In genomic region chr16:31905891-31906825, GRCm38 (mm10) we compare ENCODE assay signal across 8 mouse cellular contexts. TPM values are rescaled to one million over a fixed set of nuclear protein-coding genes. Genes with fewer than 3 reads are reported as not detected.
DNase-seq lines count a peak whose midpoint lies in the region; ATAC-seq and TF ChIP-seq lines count a peak whose summit lies in the region.

No protein-coding gene starts in this region.

- intact Hi-C loops in heart, postnatal 36 days (cut with DNase I): no loop called here

- no peak for DNase-seq in heart, postnatal 36 days
- DNase-seq in ES-E14 (ENCODE audit: low read depth, low spot score): no peak
- no peak for DNase-seq in forebrain, embryonic 14.5 days (ENCODE audit: low spot score)
- DNase-seq in spleen, postnatal 14 days (ENCODE audit: low spot score in 2 of 2): no peak
- DNase-seq in urinary bladder, postnatal 25 days (ENCODE audit: low spot score): no peak
- DNase-seq in right cerebral cortex, adult 18-20 months: no peak

- in situ Hi-C loops in ES-E14 (cut with MboI; ENCODE audit: low sequenced_read_pairs in 2 of 2, unreplicated experiment in 2 of 2): no loop called here

- peaks cover 11% of the 10 kb centered on the region for H3K4me1 ChIP-seq in heart, embryonic 11.5 days (ENCODE audit: control insufficient read depth, insufficient read depth, low read length)
- peaks cover 0 to 20% of the 10 kb centered on the region in 2 experiments; a peak in 3 of 4 replicates for H3K4me1 ChIP-seq in ES-E14 (ENCODE audit: control insufficient read depth in 2 of 2, insufficient read depth in 2 of 2, low read length in 2 of 2, poor library complexity in 1 of 2)
- H3K4me1 ChIP-seq in forebrain, embryonic 14.5 days (ENCODE audit: control insufficient read depth, insufficient read depth, low read length): no peaks in the 10 kb centered on the region
- H3K4me1 ChIP-seq in liver, embryonic 16.5 days (ENCODE audit: control insufficient read depth, low read depth, low read length): peaks cover 4% of the 10 kb centered on the region; the same call in 1 of the 2 replicates

- no peaks in the 10 kb centered on the region; the same call in 1 of the 2 replicates for H3K27me3 ChIP-seq in heart, embryonic 11.5 days (ENCODE audit: control insufficient read depth, insufficient read depth, low read length)
- H3K27me3 ChIP-seq in forebrain, embryonic 14.5 days (replicated peaks; ENCODE audit: control insufficient read depth, insufficient read depth, low read length): no peaks in the 10 kb centered on the region
- no peaks in the 10 kb centered on the region; the same call in 1 of the 2 replicates for H3K27me3 ChIP-seq in liver, embryonic 16.5 days (ENCODE audit: control insufficient read depth, insufficient read depth, low read depth, low read length)

- H3K36me3 ChIP-seq in heart, embryonic 11.5 days (ENCODE audit: control insufficient read depth, insufficient read depth, low read length): no peaks in the 10 kb centered on the region
- no peaks in the 10 kb centered on the region for H3K36me3 ChIP-seq in ES-E14 (ENCODE audit: control insufficient read depth, insufficient read depth, low read length, poor library complexity, severe bottlenecking)
- H3K36me3 ChIP-seq in forebrain, embryonic 14.5 days (ENCODE audit: control insufficient read depth, insufficient read depth, low read length): no peaks in the 10 kb centered on the region
- H3K36me3 ChIP-seq in liver, embryonic 16.5 days (ENCODE audit: control insufficient read depth, insufficient read depth): no peaks in the 10 kb centered on the region

- H3K9ac ChIP-seq in heart, embryonic 11.5 days (ENCODE audit: low read depth, low read length): no peak overlapping the region
- 0 out of 2 replicates have a peak overlapping the region, but pooled peaks have one; percentile 28 for H3K9ac ChIP-seq in ES-E14 (ENCODE audit: insufficient read depth, low read depth, low read length, poor library complexity, severe bottlenecking)
- no peak overlapping the region for H3K9ac ChIP-seq in forebrain, embryonic 14.5 days (ENCODE audit: low read length)
- no peak overlapping the region for H3K9ac ChIP-seq in liver, embryonic 16.5 days (ENCODE audit: low read depth, low read length)

- ATAC-seq in heart, embryonic 11.5 days (replicated peaks; ENCODE audit: insufficient number of reproducible peaks, low FRiP score, low TSS enrichment): no peak
- no peak for ATAC-seq in forebrain, embryonic 14.5 days
- ATAC-seq in liver, embryonic 16.5 days (ENCODE audit: low read depth): no peak

- H3K9me3 ChIP-seq in heart, embryonic 11.5 days (replicated peaks; ENCODE audit: control insufficient read depth, low read length): no peaks in the 10 kb centered on the region
- no peaks in the 10 kb centered on the region for H3K9me3 ChIP-seq in ES-E14 (ENCODE audit: control insufficient read depth, insufficient read depth, low read depth, low read length)
- H3K9me3 ChIP-seq in forebrain, embryonic 14.5 days (replicated peaks; ENCODE audit: control insufficient read depth, low read length): no peaks in the 10 kb centered on the region
- no peaks in the 10 kb centered on the region for H3K9me3 ChIP-seq in liver, embryonic 16.5 days (replicated peaks; ENCODE audit: control insufficient read depth, low read length)

- 30% methylated on average over 19 of the region's 20 CpGs for WGBS in heart, embryonic 11.5 days (ENCODE audit: insufficient replicate concordance)
- WGBS in forebrain, embryonic 14.5 days: 29% methylated on average over 20 of the region's 20 CpGs
- WGBS in liver, embryonic 16.5 days (ENCODE audit: insufficient replicate concordance): 33% methylated on average over 20 of the region's 20 CpGs

- peak overlapping the region; percentile 18 for H3K4me3 ChIP-seq in heart, embryonic 11.5 days (ENCODE audit: low read depth, low read length)
- H3K4me3 ChIP-seq in ES-E14 (ENCODE audit: insufficient read depth in 1 of 2, low read depth in 1 of 2, low read length in 2 of 2, poor library complexity in 1 of 2, severe bottlenecking in 1 of 2): peak overlapping the region in 1 of 2 experiments; percentile 36; a peak in 2 of 4 replicates
- H3K4me3 ChIP-seq in forebrain, embryonic 14.5 days (ENCODE audit: low read depth, low read length): no peak overlapping the region
- no peak overlapping the region for H3K4me3 ChIP-seq in liver, embryonic 16.5 days (ENCODE audit: low read depth, low read length)

- no peak overlapping the region for H3K27ac ChIP-seq in heart, embryonic 11.5 days (ENCODE audit: low read depth, low read length)
- no peak overlapping the region for H3K27ac ChIP-seq in ES-E14 (ENCODE audit: insufficient read depth, low read depth, low read length, poor library complexity, severe bottlenecking)
- no peak overlapping the region for H3K27ac ChIP-seq in forebrain, embryonic 14.5 days (ENCODE audit: low read depth, low read length)
- H3K27ac ChIP-seq in liver, embryonic 16.5 days (ENCODE audit: low read length): no peak overlapping the region

- peak overlapping the region; percentile 58 for H3K4me2 ChIP-seq in heart, embryonic 11.5 days
- H3K4me2 ChIP-seq in forebrain, embryonic 14.5 days (ENCODE audit: low read length): 0 out of 2 replicates have a peak overlapping the region, but pooled peaks have one; percentile 8
- H3K4me2 ChIP-seq in liver, embryonic 16.5 days (ENCODE audit: low read depth, low read length): peak overlapping the region; percentile 43

TF ChIP-seq in ES-E14, 5 proteins besides CTCF, POLR2A, EP300 and RAD21:
- TF ChIP-seq CHD2 (IDR thresholded peaks at IDR 0.05; ENCODE audit: low read depth, low read length): no peak
- no peak for TF ChIP-seq MAFK (IDR thresholded peaks at IDR 0.05; ENCODE audit: insufficient read depth, low read depth, low read length)
- TF ChIP-seq HCFC1 (IDR thresholded peaks at IDR 0.05; ENCODE audit: borderline replicate concordance, insufficient read depth, low read length): no peak
- TF ChIP-seq ZC3H11A (IDR thresholded peaks at IDR 0.05; ENCODE audit: borderline replicate concordance, low read depth, low read length): no peak
- TF ChIP-seq ZNF384 (IDR thresholded peaks at IDR 0.05; ENCODE audit: low read depth, low read length): no peak

RNA-seq across cellular contexts. Expression of gene Pigz, which starts 27.5 kb away (rescaled TPM):
- polyA plus RNA-seq in heart, embryonic 11.5 days (2014; fragmentation: Nextera tagmentation; extraction: Ambion mirVana): 0.55 TPM in 1 of 2 replicates, not detected in the other
- total RNA-seq in heart, postnatal 36 days (2021): 1 to 10 TPM in 1 of 2 experiments, under 1 TPM in 1; 0.81 to 2.0 TPM
- 0.42 and 0.71 TPM in 2 replicates for total RNA-seq in ES-E14 (2012; rRNA removed)
- 0.91 and 2.2 TPM in 2 replicates for polyA plus RNA-seq in forebrain, embryonic 14.5 days (2014; fragmentation: Nextera tagmentation; extraction: Ambion mirVana)
- 0.37 and 0.48 TPM in 2 replicates for polyA plus RNA-seq in liver, embryonic 16.5 days (2015; fragmentation: Nextera tagmentation; extraction: Ambion mirVana)

RNA-seq across cellular contexts. Expression of gene Meltf, which starts 27.5 kb away (rescaled TPM):
- polyA plus RNA-seq in heart, embryonic 11.5 days (2014; fragmentation: Nextera tagmentation; extraction: Ambion mirVana): not detected in 2 replicates
- total RNA-seq in heart, postnatal 36 days (2021): not detected
- 0.40 and 0.58 TPM in 2 replicates for total RNA-seq in ES-E14 (2012; rRNA removed)
- 0.04 and 0.09 TPM in 2 replicates for polyA plus RNA-seq in forebrain, embryonic 14.5 days (2014; fragmentation: Nextera tagmentation; extraction: Ambion mirVana)
- 0.55 TPM in 1 of 2 replicates, not detected in the other for polyA plus RNA-seq in liver, embryonic 16.5 days (2015; fragmentation: Nextera tagmentation; extraction: Ambion mirVana)

RNA-seq across cellular contexts. Expression of gene 0610012G03Rik, which starts 42.1 kb away (rescaled TPM):
- polyA plus RNA-seq in heart, embryonic 11.5 days (2014; fragmentation: Nextera tagmentation; extraction: Ambion mirVana): 105 and 113 TPM in 2 replicates
- 10 to 100 TPM; 74.5 to 75.6 TPM for total RNA-seq in heart, postnatal 36 days (2021)
- total RNA-seq in ES-E14 (2012; rRNA removed): 27.5 and 27.8 TPM in 2 replicates
- 127 and 136 TPM in 2 replicates for polyA plus RNA-seq in forebrain, embryonic 14.5 days (2014; fragmentation: Nextera tagmentation; extraction: Ambion mirVana)
- polyA plus RNA-seq in liver, embryonic 16.5 days (2015; fragmentation: Nextera tagmentation; extraction: Ambion mirVana): 36.7 and 37.4 TPM in 2 replicates

RNA-seq across cellular contexts. Expression of gene Ncbp2, which starts 42.2 kb away (rescaled TPM):
- polyA plus RNA-seq in heart, embryonic 11.5 days (2014; fragmentation: Nextera tagmentation; extraction: Ambion mirVana): 87.5 and 90.0 TPM in 2 replicates
- 10 to 100 TPM; 23.6 to 27.0 TPM for total RNA-seq in heart, postnatal 36 days (2021)
- total RNA-seq in ES-E14 (2012; rRNA removed): 82.0 and 84.4 TPM in 2 replicates
- polyA plus RNA-seq in forebrain, embryonic 14.5 days (2014; fragmentation: Nextera tagmentation; extraction: Ambion mirVana): 103 and 116 TPM in 2 replicates
- polyA plus RNA-seq in liver, embryonic 16.5 days (2015; fragmentation: Nextera tagmentation; extraction: Ambion mirVana): 25.8 and 26.8 TPM in 2 replicates

Comparison
In these comparisons a context has a peak if more than half of its experiments do, and no peak if none do; other contexts are left out.
1. H3K4me2 ChIP-seq: peak in every context shown above with its lines; median percentile 58 in heart, embryonic 11.5 days; 43 in liver, embryonic 16.5 days; 8 in forebrain, embryonic 14.5 days.